Mouse (Mus musculus) forebrain, embryonic 10.5 days (tissue): ENCODE data around the gene Dgkh. TPM values are rescaled to one million over a fixed set of nuclear protein-coding genes. Genes with fewer than 3 reads are reported as not detected.

ENCODE experiments used
- DNase-seq: peaks from one replicate; pipeline ENCODE4 v3.0.0-alpha.2; 2017; ENCODE audit warnings: low spot score; ENCODE audit errors: extremely low spot score
- H3K27ac ChIP-seq: fragments of 300-500 bp; sonication (generic); 2 replicates; pipeline ENCODE4 v1.5.1; 2016; ENCODE audit warnings: mild to moderate bottlenecking
- H3K27me3 ChIP-seq: fragments of 300-500 bp; sonication (generic); 2 replicates; pipeline ENCODE4 v1.6.1; 2016; ENCODE audit warnings: mild to moderate bottlenecking; ENCODE audit not compliant: poor library complexity, severe bottlenecking
- H3K36me3 ChIP-seq: fragments of 300-500 bp; sonication (generic); replicated peaks from 2 replicates; pipeline ENCODE4 v1.6.1; 2016; ENCODE audit warnings: mild to moderate bottlenecking, moderate library complexity
- H3K4me1 ChIP-seq: fragments of 300-500 bp; sonication (generic); 2 replicates; pipeline ENCODE4 v1.6.1; 2016
- H3K4me3 ChIP-seq: fragments of 300-500 bp; sonication (generic); 2 replicates; pipeline ENCODE4 v1.5.1; 2016; ENCODE audit warnings: mild to moderate bottlenecking, moderate library complexity
- H3K9me3 ChIP-seq: fragments of 300-500 bp; sonication (generic); 2 replicates; pipeline ENCODE4 v1.6.1; 2016; ENCODE audit warnings: mild to moderate bottlenecking, moderate library complexity
- WGBS: fragments of 180-500 bp; shearing (Covaris S2); methylation state at CpG from one replicate; pipeline ENCODE4 v1.1.7; 2016; 5-methylcytosine and 5-hydroxymethylcytosine counted together
- polyA plus RNA-seq: library from polyadenylated mRNA; unstranded; fragments of >200 nt; fragmentation: Nextera tagmentation; extraction: Ambion mirVana; gene quantifications from 2 replicates; pipeline ENCODE4 v1.2.1, GENCODE M21; 2016

The Dgkh gene
- polyA plus RNA-seq, 1 experiment from 2014 or later: 0.98 TPM

DNA sequence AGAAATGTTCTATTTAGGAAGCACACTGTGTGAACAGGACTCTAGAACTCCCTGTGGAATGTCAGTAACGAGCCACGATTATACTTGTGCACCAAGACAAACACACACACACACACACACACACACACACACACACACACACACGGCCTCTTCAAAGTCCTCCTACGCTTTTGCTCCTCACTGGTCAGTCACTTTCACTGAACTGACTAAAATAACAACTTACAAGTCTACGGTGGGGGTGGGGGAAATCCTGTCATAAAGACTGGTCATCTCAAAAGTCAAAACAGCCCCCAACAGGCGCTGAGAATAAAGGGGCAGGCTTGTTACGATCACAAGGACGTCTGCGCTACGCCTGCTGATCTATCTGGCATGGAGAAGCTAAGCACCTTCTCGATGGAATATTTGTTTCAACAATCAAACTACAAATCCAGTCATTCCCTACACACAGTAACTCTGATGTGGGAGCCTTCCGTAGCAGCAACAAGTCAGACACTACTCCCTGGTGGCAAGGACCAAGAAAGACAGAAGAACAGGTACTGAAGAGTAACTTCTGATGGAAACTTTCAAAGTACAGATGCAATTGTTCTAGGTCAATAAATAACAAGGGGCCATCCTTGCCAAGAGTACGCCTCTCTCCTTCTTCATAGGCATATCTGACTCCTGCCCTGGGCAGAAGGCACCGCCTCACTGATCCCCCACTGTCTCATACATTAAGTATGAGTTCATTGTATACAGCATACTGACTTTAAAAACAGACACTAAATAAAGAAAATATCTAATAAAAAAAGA lies 96.8 kb downstream of the Dgkh start:
- no peak overlapping the region for H3K4me3 ChIP-seq

DNA sequence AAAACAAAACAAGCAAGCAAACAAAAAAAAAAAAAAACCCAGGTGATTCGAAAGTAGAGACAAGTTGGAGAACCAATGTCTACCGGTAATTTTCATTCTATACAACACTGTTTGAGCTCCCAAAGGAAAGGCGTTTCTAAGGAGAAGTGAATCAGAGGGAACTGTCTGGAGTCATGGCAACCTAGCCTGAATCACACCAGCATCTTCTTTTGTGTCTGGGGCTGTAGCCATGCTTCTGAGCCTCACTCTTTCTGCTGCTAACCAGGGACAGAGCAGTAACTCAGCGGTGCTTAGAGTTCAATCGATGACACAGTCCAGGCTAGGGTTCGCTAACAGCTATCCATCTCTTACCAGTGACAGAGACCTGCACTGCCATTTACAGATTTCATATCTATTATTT lies 99.8 kb downstream of the Dgkh start:
- Histone ChIP-seq H3K4me3 (no peak overlapping the region), H3K27ac (no peak overlapping the region), H3K27me3 (no peaks in the 10 kb centered on the region), H3K9me3 (no peaks in the 10 kb centered on the region), H3K36me3 (no peaks in the 10 kb centered on the region), H3K4me1 (no peaks in the 10 kb centered on the region; the same call in 1 of the 2 replicates)
- 94% methylated on average over 6 of the region's 6 CpGs for WGBS
- DNase-seq: no peak

More for the DNA sequence above, 96.8 kb downstream of the Dgkh start:
- WGBS: 88% methylated on average over 14 of the region's 14 CpGs
- Histone ChIP-seq H3K4me1 (no peaks in the 10 kb centered on the region; the same call in 1 of the 2 replicates), H3K27ac (no peak overlapping the region), H3K9me3 (no peaks in the 10 kb centered on the region), H3K27me3 (no peaks in the 10 kb centered on the region), H3K36me3 (no peaks in the 10 kb centered on the region)
- no peak for DNase-seq

GRCm38 (mm10) chr14:78630923-78631875 lies 101.4 kb downstream of the Dgkh start:
- H3K4me3 ChIP-seq: no peak overlapping the region
- 90% methylated on average over 4 of the region's 4 CpGs for WGBS
- H3K36me3 ChIP-seq: no peaks in the 10 kb centered on the region
- H3K4me1 ChIP-seq: no peaks in the 10 kb centered on the region; the same call in 1 of the 2 replicates
- no peaks in the 10 kb centered on the region for H3K27me3 ChIP-seq
- H3K9me3 ChIP-seq: no peaks in the 10 kb centered on the region
- no peak for DNase-seq
- H3K27ac ChIP-seq: no peak overlapping the region

DNA sequence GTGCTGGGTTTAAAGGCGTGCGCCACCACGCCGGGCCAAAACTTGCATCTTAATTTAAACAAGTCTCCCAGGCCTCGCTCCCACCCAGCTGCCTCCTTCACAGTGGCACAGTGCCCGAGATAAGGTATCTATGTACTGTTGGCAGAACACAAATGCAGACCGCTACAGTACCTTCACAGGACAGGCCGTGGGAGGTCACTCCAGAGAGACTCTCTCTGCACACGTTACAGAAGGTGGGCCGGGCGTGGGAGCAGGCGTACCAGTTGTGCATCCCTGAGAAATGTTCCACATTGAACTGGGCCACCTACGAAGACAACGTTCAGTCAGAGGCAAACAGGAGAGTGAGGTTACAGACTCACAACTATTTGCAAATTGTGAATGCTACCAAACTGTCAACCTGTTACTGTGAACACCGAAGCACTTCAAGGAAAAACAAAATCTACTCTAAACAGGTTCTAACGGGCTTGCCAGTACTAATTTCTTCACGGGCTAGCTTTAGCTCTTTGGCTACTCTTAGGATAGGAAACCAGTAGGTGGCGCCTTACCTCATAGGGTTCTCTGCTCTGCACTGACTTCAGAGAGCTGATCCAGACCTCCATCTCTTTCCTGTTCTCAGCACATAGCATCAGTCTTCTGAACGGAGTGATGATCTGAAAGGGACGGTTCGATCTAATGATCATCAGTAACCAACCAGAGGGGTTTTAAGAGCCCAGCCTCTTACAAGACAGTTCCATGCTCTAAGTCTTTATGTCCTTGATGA lies 104.9 kb downstream of the Dgkh start:
- 87% methylated on average over 21 of the region's 21 CpGs for WGBS
- Histone ChIP-seq H3K4me3 (no peak overlapping the region), H3K9me3 (no peaks in the 10 kb centered on the region), H3K27me3 (no peaks in the 10 kb centered on the region), H3K27ac (no peak overlapping the region), H3K36me3 (no peaks in the 10 kb centered on the region), H3K4me1 (no peaks in the 10 kb centered on the region)
- no peak for DNase-seq

GRCm38 (mm10) chr14:78618883-78619295 lies 113.7 kb downstream of the Dgkh start:
- 89% methylated on average over 9 of the region's 9 CpGs for WGBS

DNA sequence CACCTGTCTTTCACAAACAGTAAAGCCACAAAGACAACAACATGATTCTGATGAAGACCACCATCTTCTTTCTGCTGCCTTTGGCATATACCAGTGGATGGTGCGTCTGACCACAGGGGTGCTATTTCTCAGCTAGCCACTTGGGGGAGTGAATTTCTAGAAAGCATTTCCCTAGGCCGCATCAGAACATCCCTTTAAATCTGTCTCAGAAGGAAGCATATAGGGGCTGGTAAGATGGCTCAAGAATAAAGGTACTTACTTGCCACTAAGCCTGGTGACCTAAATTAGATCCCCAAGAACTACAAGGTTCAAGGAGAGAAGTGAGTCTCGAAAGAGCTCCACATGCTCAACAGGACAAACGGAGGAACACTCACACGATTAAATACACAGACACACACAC lies 119.0 kb downstream of the Dgkh start:
- Histone ChIP-seq H3K9me3 (no peaks in the 10 kb centered on the region), H3K4me3 (no peak overlapping the region), H3K4me1 (peaks cover 5% of the 10 kb centered on the region; the same call in 1 of the 2 replicates), H3K27me3 (no peaks in the 10 kb centered on the region), H3K36me3 (no peaks in the 10 kb centered on the region; the same call in 1 of the 2 replicates), H3K27ac (no peak overlapping the region)
- DNase-seq: no peak
- WGBS: 82% methylated on average over 5 of the region's 5 CpGs

More at GRCm38 (mm10) chr14:78618883-78619295, 113.7 kb downstream of the Dgkh start:
- no peaks in the 10 kb centered on the region for H3K9me3 ChIP-seq
- no peaks in the 10 kb centered on the region for H3K4me1 ChIP-seq
- H3K27ac ChIP-seq: no peak overlapping the region
- H3K27me3 ChIP-seq: no peaks in the 10 kb centered on the region
- no peaks in the 10 kb centered on the region; the same call in 1 of the 2 replicates for H3K36me3 ChIP-seq
- no peak overlapping the region for H3K4me3 ChIP-seq
- no peak for DNase-seq

DNA sequence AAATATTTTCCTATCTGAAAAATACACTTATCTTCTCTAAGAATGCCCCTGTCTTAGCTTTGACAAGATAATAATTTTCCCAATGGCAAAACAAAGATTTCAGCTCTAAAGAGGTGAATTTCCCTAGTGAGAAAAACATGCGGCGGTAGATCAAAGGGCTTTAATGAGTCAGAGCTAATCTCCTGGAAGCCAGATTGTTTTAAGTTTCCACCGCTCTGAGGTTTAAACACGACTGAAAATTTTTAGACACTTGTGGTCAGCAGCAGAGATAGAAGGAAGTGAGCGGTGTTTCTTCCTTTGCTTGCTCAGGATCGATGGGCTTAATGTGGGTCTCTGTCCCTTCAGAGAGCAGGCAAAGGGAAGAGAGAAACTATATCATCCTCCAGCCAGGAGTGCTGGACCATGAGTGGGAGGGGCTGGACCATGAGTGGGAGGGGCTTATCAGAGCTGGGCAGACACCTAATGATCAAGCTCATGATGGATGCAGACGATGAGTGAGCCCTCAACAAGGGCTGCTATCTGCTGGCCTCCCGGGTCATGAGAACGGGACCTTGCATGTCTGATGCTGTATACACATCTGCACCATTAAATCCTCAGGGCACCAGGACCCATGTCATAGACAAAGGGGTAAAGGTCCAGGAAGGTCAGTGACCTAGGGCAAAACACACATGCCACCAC lies 120.3 kb downstream of the Dgkh start:
- DNase-seq: no peak
- Histone ChIP-seq H3K4me1 (peaks cover 5% of the 10 kb centered on the region; the same call in 1 of the 2 replicates), H3K36me3 (no peaks in the 10 kb centered on the region; the same call in 1 of the 2 replicates), H3K27me3 (no peaks in the 10 kb centered on the region), H3K9me3 (no peaks in the 10 kb centered on the region), H3K4me3 (no peak overlapping the region), H3K27ac (no peak overlapping the region)
- WGBS: 79% methylated on average over 9 of the region's 9 CpGs

DNA sequence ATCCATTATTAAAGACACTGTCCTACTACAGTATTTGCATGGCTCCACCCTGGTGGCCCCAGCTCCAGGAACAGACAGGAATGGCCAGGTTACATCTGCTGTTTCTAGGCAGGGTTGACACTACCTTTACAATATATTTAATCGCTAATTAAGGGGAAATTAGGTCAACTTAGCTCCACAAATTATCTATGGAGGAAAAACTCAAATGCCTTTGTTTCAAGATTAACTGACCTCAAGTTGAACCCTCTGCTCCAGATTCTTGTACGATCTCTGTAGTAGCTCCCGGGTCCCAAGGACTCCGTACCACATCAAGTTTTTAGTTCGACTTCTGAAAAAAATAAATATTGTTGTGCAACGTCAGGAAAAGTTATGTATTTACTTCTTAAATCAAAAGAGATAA lies 137.7 kb downstream of the Dgkh start:
- Histone ChIP-seq H3K27ac (no peak overlapping the region), H3K27me3 (no peaks in the 10 kb centered on the region), H3K9me3 (no peaks in the 10 kb centered on the region), H3K4me1 (no peaks in the 10 kb centered on the region), H3K36me3 (no peaks in the 10 kb centered on the region), H3K4me3 (no peak overlapping the region)
- 90% methylated on average over 6 of the region's 6 CpGs for WGBS
- DNase-seq: no peak

DNA sequence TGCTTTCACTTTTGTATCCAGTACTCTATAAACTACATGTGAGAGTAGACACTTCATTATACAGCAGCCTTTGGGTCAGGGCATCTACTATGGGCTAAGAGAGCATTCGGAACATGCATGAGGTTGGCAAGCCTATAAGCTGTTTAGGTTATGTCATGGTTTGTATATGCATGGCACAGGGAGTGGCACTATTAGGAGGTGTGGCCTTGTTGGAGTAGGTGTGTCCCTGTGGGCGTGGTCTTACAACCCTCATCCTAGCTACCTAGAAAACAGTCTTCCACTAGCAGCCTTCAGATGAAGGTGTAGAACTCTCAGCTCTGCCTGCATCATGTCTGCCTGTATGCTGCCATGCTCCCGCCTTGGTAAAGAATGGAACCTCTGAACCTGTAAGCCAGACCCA lies 139.6 kb downstream of the Dgkh start:
- Histone ChIP-seq H3K4me1 (no peaks in the 10 kb centered on the region), H3K9me3 (no peaks in the 10 kb centered on the region), H3K4me3 (no peak overlapping the region), H3K27ac (no peak overlapping the region), H3K27me3 (no peaks in the 10 kb centered on the region), H3K36me3 (no peaks in the 10 kb centered on the region)
- no peak for DNase-seq
- WGBS: 92% methylated on average over 3 of the region's 3 CpGs

DNA sequence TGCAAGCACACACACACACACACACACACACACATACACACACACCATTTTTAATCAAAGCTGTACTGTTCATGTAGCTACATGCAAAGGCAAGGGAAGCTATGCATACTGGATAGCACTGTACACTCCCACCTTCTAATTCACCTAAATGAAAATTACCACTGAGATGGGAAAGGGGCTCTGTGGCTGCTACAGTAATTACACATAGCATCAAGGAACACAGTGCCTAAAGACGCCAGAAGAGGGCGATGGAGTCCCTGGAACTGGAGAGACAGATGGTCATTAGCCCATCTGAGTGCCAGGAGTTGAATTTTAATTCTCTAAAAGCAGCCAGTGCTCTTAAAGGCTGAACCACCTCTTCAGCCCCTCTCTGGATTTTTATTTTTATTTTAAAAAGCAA lies 142.2 kb downstream of the Dgkh start:
- Histone ChIP-seq H3K4me1 (no peaks in the 10 kb centered on the region), H3K36me3 (peaks cover 2% of the 10 kb centered on the region), H3K9me3 (no peaks in the 10 kb centered on the region), H3K27me3 (no peaks in the 10 kb centered on the region), H3K4me3 (no peak overlapping the region), H3K27ac (no peak overlapping the region)
- WGBS: 7% methylated on average over 2 of the region's 2 CpGs
- peak; percentile 29 for DNase-seq

DNA sequence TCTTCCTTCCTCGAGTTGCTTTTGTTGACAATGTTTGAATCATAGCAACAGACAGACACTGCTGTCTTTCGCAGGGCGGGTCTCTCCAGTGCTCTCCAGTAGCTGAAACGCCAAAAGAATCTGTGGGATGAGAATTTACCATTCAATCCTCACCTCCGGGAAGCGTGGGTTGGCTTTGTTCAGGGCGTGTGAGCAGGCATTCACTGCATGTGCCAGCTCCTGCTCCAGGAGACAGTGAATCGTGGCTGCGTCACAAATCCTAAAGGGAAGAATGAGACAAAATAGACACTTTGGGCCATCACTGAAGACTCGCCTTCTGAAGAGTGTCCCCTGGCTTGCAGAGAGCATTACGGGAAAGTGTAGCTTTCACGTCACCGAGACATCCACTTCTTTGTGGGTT lies 148.4 kb downstream of the Dgkh start:
- H3K4me3 ChIP-seq: no peak overlapping the region

GRCm38 (mm10) chr14:78583168-78583567 lies 149.4 kb downstream of the Dgkh start:
- no peaks in the 10 kb centered on the region for H3K4me1 ChIP-seq
- no peak overlapping the region for H3K27ac ChIP-seq
- no peaks in the 10 kb centered on the region for H3K27me3 ChIP-seq
- no peaks in the 10 kb centered on the region for H3K9me3 ChIP-seq
- no peak overlapping the region for H3K4me3 ChIP-seq
- peaks cover 15% of the 10 kb centered on the region for H3K36me3 ChIP-seq
- DNase-seq: no peak

More for the DNA sequence above, 148.4 kb downstream of the Dgkh start:
- Histone ChIP-seq H3K9me3 (no peaks in the 10 kb centered on the region), H3K4me1 (no peaks in the 10 kb centered on the region), H3K27me3 (no peaks in the 10 kb centered on the region), H3K27ac (no peak overlapping the region), H3K36me3 (peaks cover 14% of the 10 kb centered on the region)
- WGBS: 94% methylated on average over 13 of the region's 13 CpGs
- no peak for DNase-seq
